Mouse (Mus musculus) kidney, adult 2 months (tissue): ENCODE measurements around the gene Drg2.

Experiments used
- CTCF ChIP-seq: fragments of 200-500 bp; conservative IDR thresholded peaks from 2 replicates; pipeline ENCODE4 v1.5.1; 2011; ENCODE audit warnings: low read depth, mild to moderate bottlenecking, control low read depth, low read length, moderate library complexity, mixed read lengths; ENCODE audit not compliant: insufficient read depth, insufficient read length
- POLR2A ChIP-seq: fragments of 200-500 bp; IDR thresholded peaks from one replicate; pipeline ENCODE4 v1.6.1; 2011; ENCODE audit warnings: low read depth, low read length, control low read depth

- TF ChIP-seq POLR2A (no peak), CTCF (no peak)
Observed at GRCm38 (mm10) chr11:60478121-60478520, 23.7 kb downstream of the Drg2 start.
